Mouse (Mus musculus): Measurements from ENCODE around the gene Tgfbr3. TPM values are rescaled to one million over a fixed set of nuclear protein-coding genes. Genes with fewer than 3 reads are reported as not detected.

Gene Tgfbr3
- polyA plus RNA-seq, 1 experiment from 2014 or later = 7.1 TPM

- ATAC-seq (ENCODE audit: low read depth) (no peak), DNase-seq (no peak)
- H3K9me3 ChIP-seq (replicated peaks) = no peaks in the 10 kb centered on the region; the same call in 1 of the 2 replicates
- WGBS (ENCODE audit: insufficient replicate concordance) = 74% methylated on average over 3 of the region's 3 CpGs
- no peak overlapping the region for H3K9ac ChIP-seq
- no peak overlapping the region for H3K4me2 ChIP-seq
- no peaks in the 10 kb centered on the region for H3K27me3 ChIP-seq
- H3K4me1 ChIP-seq (replicated peaks) = peaks cover 35% of the 10 kb centered on the region
- H3K27ac ChIP-seq = no peak overlapping the region
- H3K36me3 ChIP-seq = peaks cover 9% of the 10 kb centered on the region
- no peak overlapping the region for H3K4me3 ChIP-seq (replicated peaks)
Observed at GRCm38 (mm10) chr5:107276186-107276585, 13.2 kb downstream of the Tgfbr3 start.

DNA sequence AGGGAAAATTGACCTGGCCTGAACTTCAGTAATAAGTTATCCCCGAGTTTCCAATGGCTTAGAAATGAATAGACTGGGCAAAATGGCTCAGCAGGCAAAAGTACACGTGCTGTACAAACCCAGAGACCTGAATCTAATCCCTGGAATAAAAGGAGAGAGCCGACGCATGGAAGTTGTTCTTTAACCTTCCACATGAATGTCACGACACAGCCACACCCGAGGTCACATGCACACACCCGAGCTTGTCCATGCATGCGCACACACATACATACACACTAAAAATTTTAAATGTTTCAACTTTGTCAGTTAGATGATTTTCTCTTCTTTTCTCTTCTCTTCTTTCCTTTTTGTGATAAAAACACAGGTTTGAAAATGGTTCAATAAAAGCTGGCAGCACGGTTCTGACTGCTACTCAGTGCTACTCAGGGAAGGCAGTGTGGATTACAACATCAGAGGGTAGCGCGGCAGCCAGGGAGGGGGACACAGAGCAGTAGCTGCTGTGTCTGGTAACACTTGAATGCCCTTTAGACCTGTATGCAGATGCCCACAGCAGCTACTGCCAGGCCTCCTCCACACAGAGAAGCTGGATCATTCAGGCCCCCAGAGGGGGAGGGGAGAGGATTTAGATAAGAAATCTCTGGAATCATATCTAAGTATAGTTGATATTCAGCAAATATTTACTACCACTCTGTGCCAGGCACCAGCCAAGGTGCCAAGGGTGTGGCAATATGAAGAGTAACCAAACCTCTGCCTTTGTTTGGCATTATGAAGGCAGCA lies 17.0 kb downstream of the Tgfbr3 start:
- Histone ChIP-seq H3K27me3 (no peaks in the 10 kb centered on the region), H3K4me2 (no peak overlapping the region), H3K9me3 (replicated peaks) (no peaks in the 10 kb centered on the region), H3K9ac (no peak overlapping the region), H3K4me1 (replicated peaks) (peaks cover 54% of the 10 kb centered on the region), H3K36me3 (no peaks in the 10 kb centered on the region), H3K4me3 (replicated peaks) (no peak overlapping the region), H3K27ac (peak overlapping the region; percentile 43; the same call in 1 of the 2 replicates)
- ATAC-seq (ENCODE audit: low read depth) (peak; percentile 44), DNase-seq (no peak)
- 63% methylated on average over 11 of the region's 11 CpGs for WGBS (ENCODE audit: insufficient replicate concordance)

DNA sequence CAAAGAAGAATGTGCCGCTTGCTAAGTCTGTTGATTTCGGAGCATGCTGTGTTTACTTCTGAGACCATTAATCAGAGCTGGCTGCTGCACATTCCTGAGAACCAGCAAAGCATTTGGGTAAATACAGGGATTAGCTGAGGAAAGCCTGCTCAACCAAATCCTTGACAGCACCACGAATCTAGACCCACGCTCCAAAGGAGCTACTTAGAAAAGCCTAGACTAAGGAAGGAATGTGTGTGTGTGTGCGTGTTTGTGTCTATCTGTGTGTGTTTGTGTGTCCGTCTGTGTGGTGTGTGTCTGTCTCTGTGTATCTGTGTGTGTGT lies 20.5 kb downstream of the Tgfbr3 start:
- WGBS (ENCODE audit: insufficient replicate concordance) = 69% methylated on average over 6 of the region's 6 CpGs
- Histone ChIP-seq H3K4me3 (replicated peaks) (no peak overlapping the region), H3K4me1 (replicated peaks) (peaks cover 66% of the 10 kb centered on the region), H3K9me3 (replicated peaks) (no peaks in the 10 kb centered on the region), H3K36me3 (0 out of 2 replicates have a peak, but pooled peaks cover 7% of the 10 kb centered on the region), H3K27me3 (no peaks in the 10 kb centered on the region), H3K4me2 (no peak overlapping the region), H3K9ac (no peak overlapping the region), H3K27ac (no peak overlapping the region)
- ATAC-seq (ENCODE audit: low read depth) = no peak
- DNase-seq = no peak

- Histone ChIP-seq H3K27ac (no peak overlapping the region), H3K9ac (no peak overlapping the region; the same call in 1 of the 2 replicates)
- DNase-seq = no peak
Observed at GRCm38 (mm10) chr5:107268121-107269005, 21.1 kb downstream of the Tgfbr3 start.

GRCm38 (mm10) chr5:107266566-107266965 lies 22.9 kb downstream of the Tgfbr3 start:
- Histone ChIP-seq H3K4me2 (no peak overlapping the region), H3K27me3 (no peaks in the 10 kb centered on the region), H3K36me3 (0 out of 2 replicates have a peak, but pooled peaks cover 7% of the 10 kb centered on the region), H3K4me3 (replicated peaks) (no peak overlapping the region), H3K27ac (no peak overlapping the region), H3K4me1 (replicated peaks) (peaks cover 42% of the 10 kb centered on the region), H3K9me3 (replicated peaks) (no peaks in the 10 kb centered on the region), H3K9ac (no peak overlapping the region)
- DNase-seq = no peak
- ATAC-seq (ENCODE audit: low read depth) = no peak
- WGBS (ENCODE audit: insufficient replicate concordance) = 58% methylated on average over 3 of the region's 3 CpGs

More at GRCm38 (mm10) chr5:107268121-107269005, 21.1 kb downstream of the Tgfbr3 start:
- 71% methylated on average over 16 of the region's 16 CpGs for WGBS (ENCODE audit: insufficient replicate concordance)
- Histone ChIP-seq H3K9me3 (replicated peaks) (no peaks in the 10 kb centered on the region), H3K36me3 (0 out of 2 replicates have a peak, but pooled peaks cover 7% of the 10 kb centered on the region), H3K4me1 (replicated peaks) (peaks cover 60% of the 10 kb centered on the region), H3K4me2 (no peak overlapping the region), H3K27me3 (no peaks in the 10 kb centered on the region), H3K4me3 (replicated peaks) (no peak overlapping the region)
- no peak for ATAC-seq (ENCODE audit: low read depth)

GRCm38 (mm10) chr5:107264426-107265360 lies 24.7 kb downstream of the Tgfbr3 start:
- no peak for ATAC-seq (ENCODE audit: low read depth)
- 60% methylated on average over 16 of the region's 16 CpGs for WGBS (ENCODE audit: insufficient replicate concordance)

GRCm38 (mm10) chr5:107263836-107264235 lies 25.6 kb downstream of the Tgfbr3 start:
- Histone ChIP-seq H3K9me3 (replicated peaks) (no peaks in the 10 kb centered on the region), H3K4me2 (no peak overlapping the region), H3K4me3 (replicated peaks) (no peak overlapping the region), H3K4me1 (replicated peaks) (peaks cover 49% of the 10 kb centered on the region), H3K36me3 (peaks cover 13% of the 10 kb centered on the region; the same call in 1 of the 2 replicates), H3K9ac (no peak overlapping the region), H3K27me3 (no peaks in the 10 kb centered on the region), H3K27ac (no peak overlapping the region)
- DNase-seq = no peak
- ATAC-seq (ENCODE audit: low read depth) = no peak
- whole genome bisulfite sequencing (ENCODE audit: insufficient replicate concordance) = 65% methylated on average over 3 of the region's 3 CpGs

More at GRCm38 (mm10) chr5:107264426-107265360, 24.7 kb downstream of the Tgfbr3 start:
- no peak for DNase-seq
- H3K4me3 ChIP-seq (replicated peaks) = no peak overlapping the region
- peaks cover 43% of the 10 kb centered on the region for H3K4me1 ChIP-seq (replicated peaks)
- no peak overlapping the region for H3K27ac ChIP-seq
- H3K27me3 ChIP-seq = no peaks in the 10 kb centered on the region
- H3K4me2 ChIP-seq = peak overlapping the region; percentile 12
- H3K36me3 ChIP-seq = 0 out of 2 replicates have a peak, but pooled peaks cover 7% of the 10 kb centered on the region
- no peaks in the 10 kb centered on the region for H3K9me3 ChIP-seq (replicated peaks)
- no peak overlapping the region for H3K9ac ChIP-seq

- H3K4me1 ChIP-seq (replicated peaks) = peaks cover 34% of the 10 kb centered on the region
- H3K9me3 ChIP-seq (replicated peaks) = no peaks in the 10 kb centered on the region
- DNase-seq (no peak), ATAC-seq (ENCODE audit: low read depth) (no peak)
- H3K27me3 ChIP-seq = no peaks in the 10 kb centered on the region
- H3K36me3 ChIP-seq = peaks cover 16% of the 10 kb centered on the region; the same call in 1 of the 2 replicates
- no peak overlapping the region for H3K4me3 ChIP-seq (replicated peaks)
- WGBS (ENCODE audit: insufficient replicate concordance) = 77% methylated on average over 6 of the region's 6 CpGs
- no peak overlapping the region for H3K27ac ChIP-seq
- no peak overlapping the region for H3K9ac ChIP-seq
- H3K4me2 ChIP-seq = no peak overlapping the region
Observed at GRCm38 (mm10) chr5:107261930-107262329, 27.5 kb downstream of the Tgfbr3 start.

DNA sequence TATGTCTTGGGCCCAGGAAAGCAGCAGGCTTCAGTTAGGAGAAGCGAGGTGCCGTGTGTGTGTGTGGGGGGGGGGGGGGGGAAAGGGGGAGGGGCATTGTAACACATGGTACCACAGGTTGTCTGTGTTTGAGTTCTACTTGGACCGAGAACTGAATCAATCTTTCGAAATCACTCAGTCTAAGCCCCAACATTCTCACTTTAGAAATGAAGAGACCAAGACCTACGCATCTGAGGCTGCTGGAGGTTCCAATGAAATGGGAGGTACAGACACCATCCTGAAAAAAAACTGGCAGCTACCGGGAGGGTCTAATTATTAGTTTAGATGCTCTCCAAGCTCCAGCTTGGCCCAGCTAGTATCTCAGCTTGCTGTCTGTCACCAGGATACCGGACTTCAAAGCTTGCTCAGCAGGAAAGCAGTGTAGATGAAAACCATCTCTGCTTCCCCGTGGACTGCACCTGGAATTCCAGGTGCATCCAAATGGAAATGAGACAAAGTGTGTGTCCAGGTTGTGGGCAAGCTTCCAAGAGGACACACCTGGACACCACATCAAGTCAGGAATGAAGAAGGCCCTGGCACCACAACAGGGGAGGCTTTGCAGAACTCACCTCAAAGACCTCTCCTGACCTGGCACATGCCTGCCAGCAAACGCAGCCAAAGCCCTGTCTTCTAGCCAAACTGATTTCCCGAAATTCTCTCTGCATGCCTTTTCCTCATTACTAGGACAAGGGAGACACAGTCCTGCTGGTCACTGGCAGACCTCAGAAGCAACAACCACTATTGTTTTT lies 28.5 kb downstream of the Tgfbr3 start:
- Histone ChIP-seq H3K27ac (no peak overlapping the region), H3K4me2 (no peak overlapping the region), H3K4me1 (replicated peaks) (peaks cover 34% of the 10 kb centered on the region), H3K36me3 (peaks cover 16% of the 10 kb centered on the region; the same call in 1 of the 2 replicates), H3K9me3 (replicated peaks) (no peaks in the 10 kb centered on the region), H3K4me3 (replicated peaks) (no peak overlapping the region), H3K9ac (no peak overlapping the region), H3K27me3 (no peaks in the 10 kb centered on the region)
- WGBS (ENCODE audit: insufficient replicate concordance) = 61% methylated on average over 10 of the region's 10 CpGs
- DNase-seq (no peak), ATAC-seq (ENCODE audit: low read depth) (no peak)

DNA sequence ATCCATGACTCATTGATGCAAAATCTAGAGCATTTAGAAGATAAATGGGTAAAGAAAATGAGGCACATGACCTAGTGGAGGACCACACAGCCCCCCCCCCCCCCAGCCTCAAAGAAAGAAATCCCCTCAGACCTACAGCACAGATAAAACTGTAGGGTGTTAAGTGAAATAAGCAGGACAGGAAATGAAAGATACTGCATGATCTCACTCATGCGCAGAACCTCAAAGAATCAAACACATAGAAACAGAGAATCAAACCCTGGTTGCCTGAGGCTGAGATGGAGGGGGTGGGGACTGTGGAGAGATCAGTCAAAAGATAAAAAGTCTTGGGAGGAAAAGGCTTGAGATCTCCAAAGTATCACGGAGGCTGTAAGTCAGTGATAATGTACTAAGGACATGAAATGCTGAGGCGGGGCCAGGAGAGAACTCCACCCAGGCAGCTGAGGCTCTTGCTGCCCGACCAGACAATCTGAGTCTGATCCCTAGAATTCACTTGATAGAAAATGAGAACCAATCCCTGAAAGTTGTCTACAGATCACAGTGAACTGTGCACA lies 29.9 kb downstream of the Tgfbr3 start:
- Histone ChIP-seq H3K4me1 (replicated peaks) (peaks cover 24% of the 10 kb centered on the region), H3K36me3 (peaks cover 16% of the 10 kb centered on the region), H3K4me2 (peak overlapping the region; percentile 14), H3K9me3 (replicated peaks) (no peaks in the 10 kb centered on the region), H3K9ac (no peak overlapping the region), H3K27me3 (no peaks in the 10 kb centered on the region), H3K4me3 (replicated peaks) (no peak overlapping the region), H3K27ac (no peak overlapping the region)
- 22% methylated on average over 4 of the region's 4 CpGs for WGBS (ENCODE audit: insufficient replicate concordance)
- peak; percentile 60 for DNase-seq
- ATAC-seq (ENCODE audit: low read depth) = peak; percentile 90

All from liver, embryonic 13.5 days (tissue).